ENCODE assay signal across 22 mouse cellular contexts in genomic region chr2:61576928-61577695, GRCm38 (mm10). TPM values are rescaled to one million over a fixed set of nuclear protein-coding genes. Genes with fewer than 3 reads are reported as not detected.
DNase-seq lines count a peak whose midpoint lies in the region; ATAC-seq and TF ChIP-seq lines count a peak whose summit lies in the region.
"Had no signal": no experiment of that assay in that cellular context is flagged by ENCODE, and none has a peak within 500 bp of the region (broad histone marks: within the 10 kb centered on the region; RNA-seq: fewer than 3 reads in every experiment).

No protein-coding gene starts in this region.

- no peaks in the 10 kb centered on the region for H3K27me3 ChIP-seq in heart, embryonic 16.5 days (ENCODE audit: control insufficient read depth, insufficient read depth, low read length)
- H3K27me3 ChIP-seq in heart, embryonic 10.5 days (ENCODE audit: insufficient read depth, poor library complexity, severe bottlenecking), result no peaks in the 10 kb centered on the region
- no peaks in the 10 kb centered on the region for H3K27me3 ChIP-seq in lung, embryonic 14.5 days (ENCODE audit: insufficient read depth, low read length)
- H3K27me3 ChIP-seq: forebrain, embryonic 13.5 days; hindbrain, embryonic 15.5 days; intestine, embryonic 15.5 days; midbrain, embryonic 13.5 days; neural tube, embryonic 12.5 days had no signal

- in situ Hi-C loops in ES-E14 (cut with MboI; ENCODE audit: low sequenced_read_pairs in 2 of 2, unreplicated experiment in 2 of 2), result no loop called here

- ATAC-seq in heart, embryonic 16.5 days (replicated peaks; ENCODE audit: extremely low read depth, insufficient read depth, low FRiP score), result no peak
- ATAC-seq in lung, embryonic 14.5 days (ENCODE audit: insufficient read depth), result no peak
- ATAC-seq: CD4-positive, CD25-positive, alpha-beta regulatory T cell, adult 4 months; forebrain, embryonic 13.5 days; intestine, embryonic 15.5 days; midbrain, embryonic 13.5 days had no signal

- no peak overlapping the region for H3K27ac ChIP-seq in heart, embryonic 16.5 days (ENCODE audit: low read length)
- no peak overlapping the region for H3K27ac ChIP-seq in heart, embryonic 10.5 days
- H3K27ac ChIP-seq in lung, embryonic 14.5 days (ENCODE audit: low read depth), result no peak overlapping the region
- no peak overlapping the region for H3K27ac ChIP-seq in ES-E14 (ENCODE audit: insufficient read depth, low read depth, low read length, poor library complexity, severe bottlenecking)
- H3K27ac ChIP-seq: forebrain, embryonic 13.5 days; hindbrain, embryonic 15.5 days; intestine, embryonic 15.5 days; left cerebral cortex, adult 2 months; liver, embryonic 14.5 days; midbrain, embryonic 13.5 days; neural tube, embryonic 12.5 days had no signal

- H3K4me1 ChIP-seq in heart, embryonic 16.5 days (ENCODE audit: control insufficient read depth, insufficient read depth, low read length), result no peaks in the 10 kb centered on the region
- H3K4me1 ChIP-seq in heart, embryonic 10.5 days, result no peaks in the 10 kb centered on the region
- H3K4me1 ChIP-seq in lung, embryonic 14.5 days (ENCODE audit: insufficient read depth), result 0 out of 2 replicates have a peak, but pooled peaks cover 3% of the 10 kb centered on the region
- no peaks in the 10 kb centered on the region; the same call in 1 of the 2 replicates for H3K4me1 ChIP-seq in lung, adult 2 months (ENCODE audit: control insufficient read depth, insufficient read depth, low read length)
- H3K4me1 ChIP-seq in ES-E14 (ENCODE audit: control insufficient read depth in 2 of 2, insufficient read depth in 2 of 2, low read length in 2 of 2, poor library complexity in 1 of 2), result no peaks in the 10 kb centered on the region; a peak in 1 of 4 replicates
- H3K4me1 ChIP-seq: forebrain, embryonic 13.5 days; hindbrain, embryonic 15.5 days; intestine, embryonic 15.5 days; midbrain, embryonic 13.5 days; neural tube, embryonic 12.5 days had no signal

- 61% methylated on average over 17 of the region's 17 CpGs for WGBS in heart, embryonic 16.5 days
- WGBS in heart, embryonic 10.5 days, result 84% methylated on average over 17 of the region's 17 CpGs
- 54% methylated on average over 17 of the region's 17 CpGs for WGBS in lung, embryonic 14.5 days
- 51% methylated on average over 17 of the region's 17 CpGs for WGBS in lung, adult 2 months

- TF ChIP-seq POLR2A in lung, adult 2 months (IDR thresholded peaks at IDR 0.05; ENCODE audit: borderline replicate concordance, extremely low read depth, low read depth, low read length), result no peak

- no peak overlapping the region for H3K9ac ChIP-seq in heart, embryonic 16.5 days (ENCODE audit: low read length)
- no peak overlapping the region for H3K9ac ChIP-seq in lung, embryonic 14.5 days
- no peak overlapping the region for H3K9ac ChIP-seq in ES-E14 (ENCODE audit: insufficient read depth, low read depth, low read length, poor library complexity, severe bottlenecking)
- H3K9ac ChIP-seq: forebrain, embryonic 13.5 days; hindbrain, embryonic 15.5 days; intestine, embryonic 15.5 days; liver, embryonic 14.5 days; midbrain, embryonic 13.5 days; neural tube, embryonic 12.5 days had no signal

- peak; percentile 11 for DNase-seq in adrenal gland, postnatal 14 days
- DNase-seq in adrenal gland, adult 18-20 months (ENCODE audit: low spot score in 2 of 2), result no peak
- DNase-seq in heart, embryonic 10.5 days (ENCODE audit: low spot score), result no peak
- peak; percentile 76 for DNase-seq in lung, embryonic 14.5 days
- no peak for DNase-seq in lung, adult 2 months
- no peak for DNase-seq in ES-E14 (ENCODE audit: low read depth, low spot score)
- DNase-seq: cerebellum, adult 9-10 months; gastrocnemius, postnatal 14 days; kidney, adult 9 months; layer of hippocampus, adult 9-11 months; left cerebral cortex, postnatal 4 days; thymus, postnatal 25 days had no signal

- peak overlapping the region; percentile 42 for H3K4me2 ChIP-seq in heart, embryonic 16.5 days (ENCODE audit: low read depth, low read length)
- peak overlapping the region; percentile 21 for H3K4me2 ChIP-seq in lung, embryonic 14.5 days
- H3K4me2 ChIP-seq: forebrain, embryonic 13.5 days; hindbrain, embryonic 15.5 days; intestine, embryonic 15.5 days; midbrain, embryonic 13.5 days; neural tube, embryonic 12.5 days had no signal

- no peak for TF ChIP-seq CTCF in lung, embryonic 14.5 days (IDR thresholded peaks at IDR 0.05; ENCODE audit: low read depth)
- TF ChIP-seq CTCF in lung, adult 2 months (IDR thresholded peaks at IDR 0.05; ENCODE audit: insufficient read depth, low read length), result no peak

- H3K36me3 ChIP-seq in heart, embryonic 16.5 days (ENCODE audit: control insufficient read depth, insufficient read depth), result no peaks in the 10 kb centered on the region
- no peaks in the 10 kb centered on the region for H3K36me3 ChIP-seq in heart, embryonic 10.5 days
- no peaks in the 10 kb centered on the region for H3K36me3 ChIP-seq in lung, embryonic 14.5 days (ENCODE audit: insufficient read depth)
- H3K36me3 ChIP-seq in ES-E14 (ENCODE audit: control insufficient read depth, insufficient read depth, low read length, poor library complexity, severe bottlenecking), result no peaks in the 10 kb centered on the region
- H3K36me3 ChIP-seq: hindbrain, embryonic 15.5 days; intestine, embryonic 15.5 days; midbrain, embryonic 13.5 days; neural tube, embryonic 12.5 days had no signal

- H3K9me3 ChIP-seq in heart, embryonic 16.5 days (replicated peaks; ENCODE audit: control insufficient read depth, low read length), result no peaks in the 10 kb centered on the region
- no peaks in the 10 kb centered on the region for H3K9me3 ChIP-seq in heart, embryonic 10.5 days
- H3K9me3 ChIP-seq in lung, embryonic 14.5 days (ENCODE audit: low read depth, low read length), result no peaks in the 10 kb centered on the region
- no peaks in the 10 kb centered on the region for H3K9me3 ChIP-seq in ES-E14 (ENCODE audit: control insufficient read depth, insufficient read depth, low read depth, low read length)
- H3K9me3 ChIP-seq: forebrain, embryonic 13.5 days; hindbrain, embryonic 15.5 days; intestine, embryonic 15.5 days; midbrain, embryonic 13.5 days; neural tube, embryonic 12.5 days had no signal

- H3K4me3 ChIP-seq in heart, embryonic 16.5 days (ENCODE audit: low read length), result peak overlapping the region; percentile 9; the same call in 1 of the 2 replicates
- H3K4me3 ChIP-seq in heart, embryonic 10.5 days, result no peak overlapping the region
- no peak overlapping the region for H3K4me3 ChIP-seq in lung, embryonic 14.5 days (ENCODE audit: low read depth, low read length)
- H3K4me3 ChIP-seq in lung, adult 2 months (replicated peaks; ENCODE audit: extremely low read depth, low read depth, low read length), result no peak overlapping the region
- no peak overlapping the region for H3K4me3 ChIP-seq in ES-E14 (ENCODE audit: insufficient read depth in 1 of 2, low read depth in 1 of 2, low read length in 2 of 2, poor library complexity in 1 of 2, severe bottlenecking in 1 of 2)
- H3K4me3 ChIP-seq: erythroblast, embryonic 14.5 days; forebrain, embryonic 13.5 days; hindbrain, embryonic 15.5 days; intestine, embryonic 15.5 days; left cerebral cortex, adult 2 months; midbrain, embryonic 13.5 days; neural tube, embryonic 12.5 days had no signal

TF ChIP-seq in ES-E14, 5 proteins besides CTCF, POLR2A, EP300 and RAD21:
- TF ChIP-seq ZC3H11A (IDR thresholded peaks at IDR 0.05; ENCODE audit: borderline replicate concordance, low read depth, low read length) (no peak), HCFC1 (IDR thresholded peaks at IDR 0.05; ENCODE audit: borderline replicate concordance, insufficient read depth, low read length) (no peak), ZNF384 (IDR thresholded peaks at IDR 0.05; ENCODE audit: low read depth, low read length) (no peak), MAFK (IDR thresholded peaks at IDR 0.05; ENCODE audit: insufficient read depth, low read depth, low read length) (0 out of 2 replicates have a peak, but pooled peaks have one; percentile 18), CHD2 (IDR thresholded peaks at IDR 0.05; ENCODE audit: low read depth, low read length) (no peak)
TF ChIP-seq in ES-E14: peak in this region for 1.

RNA-seq across cellular contexts. Expression of gene Tank, which starts 1.3 kb away (rescaled TPM):
- 40.4 and 47.9 TPM in 2 replicates for total RNA-seq in adrenal gland, postnatal 14 days (2021)
- total RNA-seq in adrenal gland, adult 18-20 months (2021), result 10 to 100 TPM; 33.6 to 45.2 TPM
- 22.1 and 29.0 TPM in 2 replicates for polyA plus RNA-seq in heart, embryonic 16.5 days (2015; fragmentation: Nextera tagmentation; extraction: Ambion mirVana)
- polyA plus RNA-seq in heart, embryonic 10.5 days (2016; fragmentation: Nextera tagmentation; extraction: Ambion mirVana), result 24.5 and 27.6 TPM in 2 replicates
- polyA plus RNA-seq in lung, embryonic 14.5 days (2014; fragmentation: Nextera tagmentation; extraction: Ambion mirVana), result 32.5 TPM in 2 replicates
- polyA plus RNA-seq in lung, adult 2 months (2012; rRNA removed), result 4.1 and 7.1 TPM in 2 replicates
- total RNA-seq in ES-E14 (2012; rRNA removed), result 3.8 and 7.8 TPM in 2 replicates

Comparison
In these comparisons a context has a peak if more than half of its experiments do, and no peak if none do; other contexts are left out.
1. DNase-seq: peak in adrenal gland, postnatal 14 days (single experiment) and lung, embryonic 14.5 days (single experiment); none in adrenal gland, adult 18-20 months (0 of 2), heart, embryonic 10.5 days (single experiment), lung, adult 2 months (single experiment) and ES-E14 (single experiment).